Mouse (Mus musculus): ENCODE measurements around the gene Arhgef18. TPM values are rescaled to one million over a fixed set of nuclear protein-coding genes. Genes with fewer than 3 reads are reported as not detected.

The Arhgef18 gene
- polyA plus RNA-seq (2017; shearing (Covaris generic)) = 47.6 TPM

GRCm38 (mm10) chr8:3392771-3393710 is at the start of gene Arhgef18:
Arhgef18 (plus strand) TSS chr8:3393006.

GRCm38 (mm10) chr8:3353189-3353810 is 39.5 kb upstream of the Arhgef18 start, which contains the start of gene A430078G23Rik:
A430078G23Rik (plus strand) TSS chr8:3353415.

GRCm38 (mm10) chr8:3467006-3467885 is 74.4 kb downstream of the Arhgef18 start, which contains the start of gene Pex11g:
Pex11g (minus strand) TSS chr8:3467680.

GRCm38 (mm10) chr8:3470562-3470961 is 77.8 kb downstream of the Arhgef18 start, which contains the start of gene Tex45:
Tex45 (plus strand) TSS chr8:3470862.

GRCm38 (mm10) chr8:3492901-3493844 is 100.4 kb downstream of the Arhgef18 start, which contains the start of gene Zfp358:
Zfp358 (plus strand) TSS chr8:3493138.

GRCm38 (mm10) chr8:3500235-3501090 is 107.7 kb downstream of the Arhgef18 start, which contains the start of gene Mcoln1:
Mcoln1 (plus strand) TSS chr8:3500457.

Other genes with a start within 250 kb of the Arhgef18 start
- gene Insr, start 113.4 kb upstream of the Arhgef18 start, polyA plus RNA-seq (2017; shearing (Covaris generic)) = 25.0 TPM
- 82.3 TPM for gene A430078G23Rik, start 39.6 kb upstream of the Arhgef18 start, polyA plus RNA-seq (2017; shearing (Covaris generic))
- gene Pex11g, start 74.7 kb downstream of the Arhgef18 start, polyA plus RNA-seq (2017; shearing (Covaris generic)) = 6.5 TPM
- not detected for gene Tex45, start 77.9 kb downstream of the Arhgef18 start, polyA plus RNA-seq (2017; shearing (Covaris generic))
- gene Zfp358, start 100.1 kb downstream of the Arhgef18 start, polyA plus RNA-seq (2017; shearing (Covaris generic)) = 3.1 TPM
- gene Mcoln1, start 107.5 kb downstream of the Arhgef18 start, polyA plus RNA-seq (2017; shearing (Covaris generic)) = 20.7 TPM
- gene Pnpla6, start 122.4 kb downstream of the Arhgef18 start, polyA plus RNA-seq (2017; shearing (Covaris generic)) = 55.6 TPM
- not detected for gene C330021F23Rik, start 175.0 kb downstream of the Arhgef18 start, polyA plus RNA-seq (2017; shearing (Covaris generic))
- gene Camsap3, start 194.3 kb downstream of the Arhgef18 start, polyA plus RNA-seq (2017; shearing (Covaris generic)) = 0.06 TPM
- gene Xab2, start 228.3 kb downstream of the Arhgef18 start, polyA plus RNA-seq (2017; shearing (Covaris generic)) = 139 TPM
- 142 TPM for gene Pet100, start 228.5 kb downstream of the Arhgef18 start, polyA plus RNA-seq (2017; shearing (Covaris generic))
- gene Pcp2, start 232.5 kb downstream of the Arhgef18 start, polyA plus RNA-seq (2017; shearing (Covaris generic)) = not detected
- gene Stxbp2, start 237.9 kb downstream of the Arhgef18 start, polyA plus RNA-seq (2017; shearing (Covaris generic)) = 252 TPM